Mouse (Mus musculus) neutrophil, adult 65 days (primary cell): ENCODE results near the gene Helz. TPM values are rescaled to one million over a fixed set of nuclear protein-coding genes. Genes with fewer than 3 reads are reported as not detected.

Experiments
- total RNA-seq: library from RNA; stranded (reverse); gene quantifications from 2 replicates; pipeline ENCODE4 v1.2.4, GENCODE M21; 2023

Gene Helz
- total RNA-seq = 25.2 and 35.4 TPM in 2 replicates

GRCm38 (mm10) chr11:107547351-107548203, at the start of gene Helz:
Gene Helz, plus strand, starts transcription at chr11:107547930.

GRCm38 (mm10) chr11:107716332-107716938, 168.7 kb downstream of the Helz start, which contains the start of gene Cacng1:
Gene Cacng1, minus strand, starts transcription at chr11:107716522.

Other genes with a start within 250 kb of the Helz start
- 36.2 and 50.1 TPM in 2 replicates for gene Pitpnc1, start 77.2 kb upstream of the Helz start, total RNA-seq
- gene Psmd12, start 68.4 kb upstream of the Helz start, total RNA-seq = 28.4 and 31.8 TPM in 2 replicates
- not detected in 2 replicates for gene Cacng1, start 168.6 kb downstream of the Helz start, total RNA-seq
- not detected in 2 replicates for gene Cacng4, start 246.6 kb downstream of the Helz start, total RNA-seq